Mouse (Mus musculus) Patski (cell line): ENCODE measurements around the gene Gm11937. TPM values are rescaled to one million over a fixed set of nuclear protein-coding genes. Genes with fewer than 3 reads are reported as not detected.

Source experiments
- ATAC-seq: fragments of 100-300 bp; one replicate; pipeline ENCODE4 v1.8.0; 2021
- CTCF ChIA-PET: fragments of 350-600 bp; sonication (Branson Sonifier 250); formaldehyde crosslinking; loops from one replicate; lab custom pipeline; 2022; ENCODE audit warnings: inconsistent platforms; lab: Charles Lee
- POLR2A ChIA-PET: fragments of 350-600 bp; sonication (Branson Sonifier 250); formaldehyde crosslinking; loops from one replicate; lab custom pipeline; 2022; ENCODE audit warnings: antibody characterized with exemption, inconsistent platforms; lab: Charles Lee
- DNase-seq: peaks from one replicate; pipeline ENCODE4 v3.0.0-alpha.2; 2011; ENCODE audit warnings: low read depth, low spot score
- H3K27me3 ChIP-seq: fragments of 371-371 bp; one replicate; pipeline ENCODE4 v1.5.1; 2021
- CTCF ChIP-seq: fragments of 100-300 bp; IDR thresholded peaks from one replicate; pipeline ENCODE4 v1.5.1; 2021
- in situ Hi-C: fragments of 300-500 bp; cut with MboI; formaldehyde crosslinking; loops from 3 replicates; pipeline ENCODE4 v1.11.1; 2018; ENCODE audit warnings: low pct_unique_long_range_greater_than_20kb, mixed read lengths
- polyA plus RNA-seq: library from polyadenylated mRNA; unstranded; gene quantifications from one replicate; pipeline ENCODE4 v1.2.3, GENCODE M21; 2021

The Gm11937 gene
- polyA plus RNA-seq, 1 experiment from 2014 or later, result not detected

DNA sequence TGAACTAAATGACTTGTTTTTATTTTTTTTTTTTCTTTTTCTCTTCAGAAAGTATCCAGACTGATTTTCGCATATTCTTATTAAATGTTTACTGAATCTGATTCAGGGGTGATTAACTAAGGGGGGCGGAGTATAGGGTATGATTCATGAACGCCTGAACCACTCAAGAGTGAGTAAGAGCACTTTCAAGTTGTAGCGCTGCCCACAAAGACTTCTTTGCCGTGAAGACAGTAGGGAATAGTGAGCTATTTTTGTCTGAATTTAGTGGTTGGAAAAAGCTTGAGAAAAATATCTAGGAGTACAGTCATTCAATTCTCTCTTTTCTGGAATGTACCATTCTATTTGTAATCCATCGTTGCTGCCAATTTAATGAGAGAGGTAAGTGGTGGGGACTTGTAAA, 28.4 kb downstream of the Gm11937 start:
- ChIA-PET POLR2A (no interaction called here), CTCF (interaction anchor here (1.1 to 2.3 kb wide), 2 partner anchors 8 to 32 kb away, joined by 3 to 6 read pairs; no protein-coding TSS in a partner anchor)
- TF ChIP-seq CTCF, result no peak
- no peak for DNase-seq
- in situ Hi-C loops, result loop anchor here (10.0 kb wide), 1 partner anchor 183 kb away; no protein-coding TSS in a partner anchor
- no peaks in the 10 kb centered on the region for H3K27me3 ChIP-seq
- ATAC-seq, result peak; percentile 74

- in situ Hi-C loops, result loop anchor here (10.0 kb wide), 1 partner anchor 184 kb away; no protein-coding TSS in a partner anchor
- ATAC-seq (no peak), DNase-seq (no peak)
- ChIA-PET POLR2A (no interaction called here), CTCF (interaction anchor here (2.3 kb wide), 1 partner anchor 7 kb away, joined by 6 read pairs; no protein-coding TSS in a partner anchor)
- TF ChIP-seq CTCF, result no peak
- H3K27me3 ChIP-seq, result no peaks in the 10 kb centered on the region
Observed at GRCm38 (mm10) chr11:99581051-99581450, 28.9 kb downstream of the Gm11937 start.

GRCm38 (mm10) chr11:99580636-99581035, 29.4 kb downstream of the Gm11937 start, which contains the start of gene Krtap1-5:
Gene Krtap1-5 (minus strand): TSS chr11:99581016.
- ATAC-seq, result no peak
- H3K27me3 ChIP-seq, result no peaks in the 10 kb centered on the region
- in situ Hi-C loops, result loop anchor here (10.0 kb wide), 1 partner anchor 184 kb away; no protein-coding TSS in a partner anchor
- POLR2A ChIA-PET, result no interaction called here
- TF ChIP-seq CTCF, result no peak
- no peak for DNase-seq
- CTCF ChIA-PET, result no interaction called here

- DNase-seq (no peak), ATAC-seq (peak; percentile 91)
- TF ChIP-seq CTCF, result peak; percentile 95
- in situ Hi-C loops, result loop anchor here (5.0 to 10.0 kb wide), 4 partner anchors 107 to 591 kb away; partner anchors contain the start of gene Krt10
- ChIA-PET POLR2A (interaction anchor here (0.6 kb wide), 1 partner anchor 106 kb away, joined by 3 read pairs; no protein-coding TSS in a partner anchor), CTCF (interaction anchor here (0.7 to 2.1 kb wide), 11 partner anchors 8 to 724 kb away, joined by 3 to 6 read pairs (median 3); no protein-coding TSS in a partner anchor)
- no peaks in the 10 kb centered on the region for H3K27me3 ChIP-seq
Observed at GRCm38 (mm10) chr11:99574106-99574505, 35.9 kb downstream of the Gm11937 start.

GRCm38 (mm10) chr11:99573164-99573563, 36.8 kb downstream of the Gm11937 start:
- H3K27me3 ChIP-seq, result no peaks in the 10 kb centered on the region
- ChIA-PET POLR2A (no interaction called here), CTCF (interaction anchor here (1.2 to 2.1 kb wide), 5 partner anchors 9 to 109 kb away, joined by 3 to 6 read pairs (median 6); no protein-coding TSS in a partner anchor)
- in situ Hi-C loops, result loop anchor here (5.0 to 10.0 kb wide), 4 partner anchors 106 to 592 kb away; partner anchors contain the start of gene Krt10
- TF ChIP-seq CTCF, result no peak
- DNase-seq, result peak; percentile 66
- ATAC-seq, result peak; percentile 38

- no peak for ATAC-seq
Observed at GRCm38 (mm10) chr11:99566530-99566929, 43.5 kb downstream of the Gm11937 start, which contains the start of gene Krtap3-1. Gene Krtap3-1 (minus strand): TSS chr11:99566630.

DNA sequence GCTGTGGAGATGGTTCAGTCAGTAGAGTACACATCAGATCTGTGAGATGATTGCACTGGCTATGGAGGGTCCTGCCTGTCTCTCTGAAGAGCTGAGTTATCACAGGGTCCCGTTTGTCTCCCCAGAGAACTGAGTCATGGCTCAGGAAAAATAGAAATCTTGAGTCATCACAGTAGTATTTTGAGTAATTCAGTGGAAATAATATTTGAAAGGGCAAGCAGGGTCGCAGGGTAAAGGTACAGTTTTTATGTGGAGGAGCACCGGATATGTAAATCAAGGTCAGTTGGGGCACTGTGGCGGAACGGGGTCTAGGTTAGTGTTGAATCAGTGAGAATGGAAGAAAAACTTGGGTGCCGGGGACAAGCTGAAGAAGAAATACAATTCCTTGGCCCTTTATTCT, 47.4 kb downstream of the Gm11937 start:
- POLR2A ChIA-PET, result interaction anchor here (1.4 kb wide), 1 partner anchor 10 kb away, joined by 3 read pairs; no protein-coding TSS in a partner anchor
- CTCF ChIA-PET, result interaction anchor here (0.8 to 1.5 kb wide), 3 partner anchors 9 to 46 kb away, joined by 3 read pairs; no protein-coding TSS in a partner anchor
- H3K27me3 ChIP-seq, result no peaks in the 10 kb centered on the region
- DNase-seq (no peak), ATAC-seq (no peak)
- TF ChIP-seq CTCF, result no peak
- in situ Hi-C loops, result no loop called here

More at GRCm38 (mm10) chr11:99566530-99566929, 43.5 kb downstream of the Gm11937 start, which contains the start of gene Krtap3-1:
- ChIA-PET CTCF (interaction anchor here (1.0 kb wide), 1 partner anchor 8 kb away, joined by 3 read pairs; no protein-coding TSS in a partner anchor), POLR2A (interaction anchor here (0.6 kb wide), 1 partner anchor 591 kb away, joined by 3 read pairs; no protein-coding TSS in a partner anchor)
- no peak for TF ChIP-seq CTCF
- no peaks in the 10 kb centered on the region for H3K27me3 ChIP-seq
- in situ Hi-C loops, result no loop called here
- DNase-seq, result no peak

Other genes with a start within 250 kb of the Gm11937 start
- not detected for gene Krt28, start 235.3 kb downstream of the Gm11937 start, polyA plus RNA-seq
- 7.2 TPM for gene Krt10, start 220.8 kb downstream of the Gm11937 start, polyA plus RNA-seq
- gene Krt12, start 187.9 kb downstream of the Gm11937 start, polyA plus RNA-seq, result not detected
- not detected for gene Krt20, start 172.0 kb downstream of the Gm11937 start, polyA plus RNA-seq
- gene Krt23, start 117.1 kb downstream of the Gm11937 start, polyA plus RNA-seq, result 0.09 TPM
- gene Krt39, start 88.9 kb downstream of the Gm11937 start, polyA plus RNA-seq, result 0.08 TPM
- gene Krt40, start 67.0 kb downstream of the Gm11937 start, polyA plus RNA-seq, result not detected
- gene Krtap3-3, start 59.3 kb downstream of the Gm11937 start, polyA plus RNA-seq, result not detected
- gene Krtap3-2, start 53.3 kb downstream of the Gm11937 start, polyA plus RNA-seq, result not detected
- gene Gm11939, start 50.7 kb downstream of the Gm11937 start, polyA plus RNA-seq, result not detected
- gene Krtap3-1, start 43.6 kb downstream of the Gm11937 start, polyA plus RNA-seq, result not detected
- not detected for gene Krtap1-5, start 29.2 kb downstream of the Gm11937 start, polyA plus RNA-seq
- not detected for gene Krtap1-4, start 26.5 kb downstream of the Gm11937 start, polyA plus RNA-seq
- not detected for gene Krtap1-3, start 18.9 kb downstream of the Gm11937 start, polyA plus RNA-seq
- gene Krtap9-3, start 12.1 kb downstream of the Gm11937 start, polyA plus RNA-seq, result not detected
- not detected for gene Gm11938, start 6.9 kb downstream of the Gm11937 start, polyA plus RNA-seq
- not detected for gene Krtap2-4, start 4.7 kb upstream of the Gm11937 start, polyA plus RNA-seq
- not detected for gene Gm11562, start 10.2 kb upstream of the Gm11937 start, polyA plus RNA-seq
- not detected for gene Krtap4-1, start 18.0 kb upstream of the Gm11937 start, polyA plus RNA-seq
- gene Krtap4-2, start 24.9 kb upstream of the Gm11937 start, polyA plus RNA-seq, result not detected
- not detected for gene Krtap4-7, start 33.9 kb upstream of the Gm11937 start, polyA plus RNA-seq
- gene Gm11555, start 40.0 kb upstream of the Gm11937 start, polyA plus RNA-seq, result not detected
- not detected for gene Gm11563, start 48.8 kb upstream of the Gm11937 start, polyA plus RNA-seq
- gene Krtap4-6, start 55.8 kb upstream of the Gm11937 start, polyA plus RNA-seq, result not detected
- not detected for gene Gm14190, start 80.6 kb upstream of the Gm11937 start, polyA plus RNA-seq
- gene Gm14180, start 124.1 kb upstream of the Gm11937 start, polyA plus RNA-seq, result not detected
- gene Gm11595, start 162.7 kb upstream of the Gm11937 start, polyA plus RNA-seq, result not detected
- gene Krtap4-8, start 170.5 kb upstream of the Gm11937 start, polyA plus RNA-seq, result 0.06 TPM
- not detected for gene Krtap4-9, start 175.0 kb upstream of the Gm11937 start, polyA plus RNA-seq
- gene Gm11596, start 183.3 kb upstream of the Gm11937 start, polyA plus RNA-seq, result not detected
- not detected for gene Gm11569, start 188.7 kb upstream of the Gm11937 start, polyA plus RNA-seq
- not detected for gene Gm11554, start 194.3 kb upstream of the Gm11937 start, polyA plus RNA-seq
- gene Krtap4-13, start 199.7 kb upstream of the Gm11937 start, polyA plus RNA-seq, result not detected
- gene Gm11564, start 205.5 kb upstream of the Gm11937 start, polyA plus RNA-seq, result not detected
- not detected for gene 2300003K06Rik, start 227.9 kb upstream of the Gm11937 start, polyA plus RNA-seq
- not detected for gene Krtap4-16, start 241.4 kb upstream of the Gm11937 start, polyA plus RNA-seq
- gene Gm11568, start 247.7 kb upstream of the Gm11937 start, polyA plus RNA-seq, result not detected